Mouse (Mus musculus) CH12.LX (cell line): ENCODE measurements around the gene Nrxn3. TPM values are rescaled to one million over a fixed set of nuclear protein-coding genes. Genes with fewer than 3 reads are reported as not detected.

ENCODE experiments used
- DNase-seq: peaks from one replicate; pipeline ENCODE4 v3.0.0-alpha.2; 2013; ENCODE audit errors: extremely low read depth
- H3K27ac ChIP-seq: 2 replicates; pipeline ENCODE4 v1.5.1; 2012; ENCODE audit warnings: low read depth, mild to moderate bottlenecking, control low read depth, moderate library complexity; ENCODE audit not compliant: insufficient read depth
- H3K27me3 ChIP-seq: replicated peaks from 2 replicates; pipeline ENCODE3; 2012; ENCODE audit warnings: inconsistent platforms
- H3K36me3 ChIP-seq, 2 experiments: replicated peaks in 1 of 2; 2 replicates each; pipeline versions ENCODE3 to v1.6.1; 2012; ENCODE audit warnings: inconsistent platforms in 1 of 2, low read length in 1 of 2, mild to moderate bottlenecking in 1 of 2, mixed read lengths in 1 of 2, moderate library complexity in 1 of 2; ENCODE audit not compliant: control insufficient read depth in 1 of 2, insufficient read depth in 1 of 2
- H3K4me1 ChIP-seq, 2 experiments: 2 replicates each; pipeline ENCODE4 v1.6.1; 2012; ENCODE audit warnings: inconsistent platforms in 1 of 2, moderate library complexity in 1 of 2; ENCODE audit not compliant: insufficient read depth in 2 of 2, control insufficient read depth in 1 of 2
- H3K4me2 ChIP-seq: 2 replicates; pipeline ENCODE4 v1.6.1; 2012; ENCODE audit warnings: low read depth, mild to moderate bottlenecking, control low read depth; ENCODE audit not compliant: poor library complexity, insufficient read depth, severe bottlenecking
- H3K4me3 ChIP-seq, 3 experiments: fragments of 150-350 bp in 1 of 3; sonication (generic) in 1 of 3; replicated peaks in 1 of 3; 2 replicates each; pipeline versions ENCODE3 to v1.5.1; 2011 to 2012; ENCODE audit warnings: low read depth in 2 of 3, low read length in 2 of 3, mild to moderate bottlenecking in 2 of 3, moderate library complexity in 2 of 3, control low read depth in 1 of 3, improper control_type of control experiment in 1 of 3, inconsistent platforms in 1 of 3, mixed read lengths in 1 of 3; ENCODE audit not compliant: poor library complexity in 1 of 3
- H3K79me2 ChIP-seq: replicated peaks from 2 replicates; pipeline ENCODE4 v1.6.1; 2012; ENCODE audit warnings: mild to moderate bottlenecking, moderate library complexity; ENCODE audit not compliant: control insufficient read depth, poor library complexity, insufficient read depth, severe bottlenecking; ENCODE audit errors: extremely low read depth
- H3K9ac ChIP-seq: 2 replicates; pipeline ENCODE4 v1.6.1; 2012; ENCODE audit warnings: low read depth, mild to moderate bottlenecking, control low read depth, moderate library complexity; ENCODE audit not compliant: insufficient read depth
- H3K9me3 ChIP-seq: replicated peaks from 2 replicates; pipeline ENCODE3; 2012; ENCODE audit warnings: low read length, inconsistent platforms, mixed read lengths
- CHD1 ChIP-seq: IDR thresholded peaks from 2 replicates; pipeline ENCODE4 v1.6.1; 2012; ENCODE audit warnings: low read depth, low read length, improper control_type of control experiment, inconsistent platforms
- CHD2 ChIP-seq: IDR thresholded peaks from 2 replicates; pipeline ENCODE4 v1.6.1; 2011; ENCODE audit warnings: low read length, improper control_type of control experiment
- E2F4 ChIP-seq: IDR thresholded peaks from 2 replicates; pipeline ENCODE4 v1.6.1; 2011; ENCODE audit warnings: low read depth, low read length, improper control_type of control experiment; ENCODE audit not compliant: insufficient replicate concordance
- ELF1 ChIP-seq: IDR thresholded peaks from 2 replicates; pipeline ENCODE4 v1.6.1; 2014; ENCODE audit warnings: low read depth, mild to moderate bottlenecking, inconsistent platforms, low read length, improper control_type of control experiment
- ETS1 ChIP-seq: conservative IDR thresholded peaks from 2 replicates; pipeline ENCODE4 v1.6.1; 2012; ENCODE audit warnings: low read depth, mild to moderate bottlenecking, inconsistent platforms, low read length, improper control_type of control experiment, moderate library complexity
- GABPA ChIP-seq: IDR thresholded peaks from 2 replicates; pipeline ENCODE4 v1.6.1; 2012; ENCODE audit warnings: low read depth, low read length, improper control_type of control experiment, inconsistent platforms; ENCODE audit not compliant: insufficient replicate concordance
- IRF4 ChIP-seq: IDR thresholded peaks from 2 replicates; pipeline ENCODE4 v1.6.1; 2014; ENCODE audit warnings: low read depth, mild to moderate bottlenecking, inconsistent platforms, low read length, improper control_type of control experiment
- MAFK ChIP-seq: IDR thresholded peaks from 2 replicates; pipeline ENCODE4 v1.6.1; 2011; ENCODE audit warnings: low read length, improper control_type of control experiment; ENCODE audit not compliant: insufficient replicate concordance
- MAX ChIP-seq: IDR thresholded peaks from 2 replicates; pipeline ENCODE4 v1.6.1; 2011; ENCODE audit warnings: low read length, improper control_type of control experiment
- MAZ ChIP-seq: IDR thresholded peaks from 2 replicates; pipeline ENCODE4 v1.6.1; 2012; ENCODE audit warnings: low read depth, mild to moderate bottlenecking, inconsistent platforms, low read length, improper control_type of control experiment, moderate library complexity
- NRF1 ChIP-seq: IDR thresholded peaks from 2 replicates; pipeline ENCODE4 v1.6.1; 2014; ENCODE audit warnings: low read depth, mild to moderate bottlenecking, inconsistent platforms, low read length, improper control_type of control experiment, moderate library complexity
- PAX5 ChIP-seq: IDR thresholded peaks from 2 replicates; pipeline ENCODE4 v1.6.1; 2012; ENCODE audit warnings: low read length, inconsistent platforms, mixed read lengths
- POLR2A ChIP-seq: IDR thresholded peaks from 2 replicates; pipeline ENCODE4 v1.6.1; 2011; ENCODE audit warnings: low read depth, mild to moderate bottlenecking, improper control_type of control experiment, low read length
- POLR2AphosphoS2 ChIP-seq: IDR thresholded peaks from 2 replicates; pipeline ENCODE4 v1.6.1; 2011; ENCODE audit warnings: low read depth, low read length, improper control_type of control experiment
- RAD21 ChIP-seq: IDR thresholded peaks from 2 replicates; pipeline ENCODE4 v1.6.1; 2011; ENCODE audit warnings: low read depth, mild to moderate bottlenecking, low read length, improper control_type of control experiment, moderate library complexity
- SMC3 ChIP-seq: IDR thresholded peaks from 2 replicates; pipeline ENCODE4 v1.6.1; 2011; ENCODE audit warnings: low read depth, low read length, improper control_type of control experiment
- ZKSCAN1 ChIP-seq: IDR thresholded peaks from 2 replicates; pipeline ENCODE4 v1.6.1; 2012; ENCODE audit warnings: low read depth, inconsistent platforms, low read length, improper control_type of control experiment, borderline replicate concordance
- ZNF384 ChIP-seq: IDR thresholded peaks from 2 replicates; pipeline ENCODE4 v1.6.1; 2012; ENCODE audit warnings: low read depth, low read length, improper control_type of control experiment, inconsistent platforms
- dilution Hi-C: fragments of 300-500 bp; cut with MboI; formaldehyde crosslinking; loops from 2 replicates; pipeline ENCODE4 v1.14.3; 2020; ENCODE audit warnings: low sequenced_read_pairs; ENCODE audit not compliant: extremely low pct_unique_long_range_greater_than_20kb, extremely low pct_ligation_motif_present
- in situ Hi-C: fragments of 300-500 bp; cut with MboI; formaldehyde crosslinking; loops from 3 replicates; pipeline ENCODE4 v1.14.3; 2019; ENCODE audit warnings: low sequenced_read_pairs, low pct_ligation_motif_present, low pct_unique_long_range_greater_than_20kb, mixed read lengths
- polyA plus RNA-seq: library from polyadenylated mRNA; unstranded; fragments of >175 nt; gene quantifications from 2 replicates; pipeline ENCODE4 v1.2.1, GENCODE M21; 2012; ENCODE audit warnings: low read depth; ENCODE audit not compliant: insufficient read length
- total RNA-seq, 2 experiments: library from RNA; depleted of rRNA; stranded (reverse); fragments of 300-350 nt in 1 of 2; fragments of >200 nt in 1 of 2; gene quantifications; 2 replicates each; pipeline ENCODE4 v1.2.3; 2012 to 2014

The Nrxn3 gene
- total and polyA plus RNA-seq, 3 experiments, result 0.04 to 0.17 (median 0.09) TPM

GRCm38 (mm10) chr12:89789981-89790380 is 1067.3 kb downstream of the Nrxn3 start:
- no peak overlapping the region for H3K4me2 ChIP-seq
- H3K9me3 ChIP-seq, result no peaks in the 10 kb centered on the region
- no peak overlapping the region for H3K4me3 ChIP-seq
- DNase-seq, result no peak
- H3K9ac ChIP-seq, result no peak overlapping the region
- dilution Hi-C loops (no loop called here), in situ Hi-C loops (no loop called here)
- no peaks in the 10 kb centered on the region for H3K79me2 ChIP-seq
- H3K27me3 ChIP-seq, result no peaks in the 10 kb centered on the region
- H3K4me1 ChIP-seq, result no peaks in the 10 kb centered on the region
- H3K27ac ChIP-seq, result no peak overlapping the region
- no peaks in the 10 kb centered on the region for H3K36me3 ChIP-seq
- TF ChIP-seq POLR2AphosphoS2 (no peak), MAZ (no peak), ZNF384 (no peak), E2F4 (no peak), ELF1 (no peak), MAFK (no peak), SMC3 (no peak), MAX (no peak), RAD21 (no peak), GABPA (no peak)

GRCm38 (mm10) chr12:89791829-89792228 is 1069.2 kb downstream of the Nrxn3 start:
- Histone ChIP-seq H3K9ac (no peak overlapping the region), H3K79me2 (no peaks in the 10 kb centered on the region), H3K9me3 (no peaks in the 10 kb centered on the region), H3K36me3 (no peaks in the 10 kb centered on the region), H3K4me2 (no peak overlapping the region), H3K4me3 (no peak overlapping the region), H3K27ac (no peak overlapping the region), H3K27me3 (no peaks in the 10 kb centered on the region), H3K4me1 (no peaks in the 10 kb centered on the region)
- TF ChIP-seq ZKSCAN1 (no peak), IRF4 (no peak), POLR2A (no peak), MAFK (no peak), ETS1 (no peak), NRF1 (no peak), PAX5 (no peak), GABPA (no peak), CHD2 (no peak), CHD1 (no peak), RAD21 (no peak)
- no peak for DNase-seq
- in situ Hi-C loops, result no loop called here
- dilution Hi-C loops, result no loop called here
